Mouse (Mus musculus): Measurements from ENCODE around the gene Ccdc146. TPM values are rescaled to one million over a fixed set of nuclear protein-coding genes. Genes with fewer than 3 reads are reported as not detected.
A peak's percentile ranks its signal among the peaks of the same experiment; 100 is the strongest.

The Ccdc146 gene
- polyA plus RNA-seq, 1 experiment from 2014 or later: 2.2 TPM

GRCm38 (mm10) chr5:21331656-21332055, 92.8 kb downstream of the Ccdc146 start:
- Histone ChIP-seq H3K4me1 (ENCODE audit: control insufficient read depth, insufficient read depth, low read length) (peaks cover 26% of the 10 kb centered on the region), H3K4me3 (ENCODE audit: low read depth, low read length) (no peak overlapping the region), H3K4me2 (no peak overlapping the region), H3K9me3 (replicated peaks; ENCODE audit: control insufficient read depth, low read length) (no peaks in the 10 kb centered on the region), H3K27ac (ENCODE audit: low read depth, low read length) (peak overlapping the region; percentile 66), H3K36me3 (ENCODE audit: control insufficient read depth, insufficient read depth, low read length) (no peaks in the 10 kb centered on the region), H3K9ac (ENCODE audit: low read depth, low read length) (no peak overlapping the region), H3K27me3 (ENCODE audit: control insufficient read depth, insufficient read depth, low read length) (no peaks in the 10 kb centered on the region)
- 0 out of 2 replicates have a peak, but pooled peaks have one; percentile 55 for ATAC-seq (replicated peaks; ENCODE audit: insufficient number of reproducible peaks, low FRiP score, low TSS enrichment)
- 61% methylated on average over 5 of the region's 5 CpGs for WGBS (ENCODE audit: insufficient replicate concordance)

GRCm38 (mm10) chr5:21329672-21330665, 94.5 kb downstream of the Ccdc146 start:
- H3K4me3 ChIP-seq (ENCODE audit: low read depth, low read length): no peak overlapping the region; the same call in 1 of the 2 replicates
- WGBS (ENCODE audit: insufficient replicate concordance): 31% methylated on average over 11 of the region's 11 CpGs
- H3K36me3 ChIP-seq (ENCODE audit: control insufficient read depth, insufficient read depth, low read length): no peaks in the 10 kb centered on the region
- no peaks in the 10 kb centered on the region for H3K9me3 ChIP-seq (replicated peaks; ENCODE audit: control insufficient read depth, low read length)
- H3K4me2 ChIP-seq: peak overlapping the region; percentile 50
- ATAC-seq (replicated peaks; ENCODE audit: insufficient number of reproducible peaks, low FRiP score, low TSS enrichment): peak; percentile 82
- peak overlapping the region; percentile 100 for H3K27ac ChIP-seq (ENCODE audit: low read depth, low read length)
- peaks cover 30% of the 10 kb centered on the region for H3K4me1 ChIP-seq (ENCODE audit: control insufficient read depth, insufficient read depth, low read length)
- H3K27me3 ChIP-seq (ENCODE audit: control insufficient read depth, insufficient read depth, low read length): no peaks in the 10 kb centered on the region
- peak overlapping the region; percentile 70 for H3K9ac ChIP-seq (ENCODE audit: low read depth, low read length)

DNA sequence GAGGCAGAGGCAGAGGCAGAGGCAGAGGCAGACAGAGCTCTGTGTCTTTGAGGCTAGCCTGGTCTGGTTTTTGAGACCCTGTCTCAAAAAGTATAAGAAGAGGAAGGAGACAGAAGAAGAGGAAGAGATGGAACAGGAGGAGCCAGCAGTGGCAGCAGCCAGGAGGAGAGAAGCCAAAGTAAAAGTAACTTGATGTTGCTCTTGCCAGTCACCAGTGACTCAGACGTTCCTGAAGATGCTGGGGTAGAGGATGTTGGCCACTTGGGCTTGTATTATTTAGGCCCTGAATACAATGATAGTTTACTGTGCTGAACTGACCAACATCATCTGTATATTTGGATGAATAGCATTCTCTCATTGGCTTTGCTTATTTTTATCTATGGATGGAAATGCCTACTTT, 95.9 kb downstream of the Ccdc146 start:
- Histone ChIP-seq H3K4me2 (no peak overlapping the region), H3K4me3 (ENCODE audit: low read depth, low read length) (no peak overlapping the region), H3K9ac (ENCODE audit: low read depth, low read length) (no peak overlapping the region), H3K36me3 (ENCODE audit: control insufficient read depth, insufficient read depth, low read length) (no peaks in the 10 kb centered on the region), H3K9me3 (replicated peaks; ENCODE audit: control insufficient read depth, low read length) (no peaks in the 10 kb centered on the region), H3K27ac (ENCODE audit: low read depth, low read length) (peak overlapping the region; percentile 100), H3K27me3 (ENCODE audit: control insufficient read depth, insufficient read depth, low read length) (no peaks in the 10 kb centered on the region), H3K4me1 (ENCODE audit: control insufficient read depth, insufficient read depth, low read length) (peaks cover 30% of the 10 kb centered on the region)
- WGBS (ENCODE audit: insufficient replicate concordance): 55% methylated on average over 1 of the region's 1 CpGs
- no peak for ATAC-seq (replicated peaks; ENCODE audit: insufficient number of reproducible peaks, low FRiP score, low TSS enrichment)

- Histone ChIP-seq H3K27ac (ENCODE audit: low read depth, low read length) (no peak overlapping the region), H3K4me2 (no peak overlapping the region), H3K9ac (ENCODE audit: low read depth, low read length) (no peak overlapping the region), H3K4me1 (ENCODE audit: control insufficient read depth, insufficient read depth, low read length) (peaks cover 23% of the 10 kb centered on the region), H3K9me3 (replicated peaks; ENCODE audit: control insufficient read depth, low read length) (no peaks in the 10 kb centered on the region), H3K4me3 (ENCODE audit: low read depth, low read length) (no peak overlapping the region), H3K36me3 (ENCODE audit: control insufficient read depth, insufficient read depth, low read length) (no peaks in the 10 kb centered on the region), H3K27me3 (ENCODE audit: control insufficient read depth, insufficient read depth, low read length) (no peaks in the 10 kb centered on the region)
- 7% methylated on average over 1 of the region's 1 CpGs for WGBS (ENCODE audit: insufficient replicate concordance)
- no peak for ATAC-seq (replicated peaks; ENCODE audit: insufficient number of reproducible peaks, low FRiP score, low TSS enrichment)
These were observed 98.0 kb downstream of the Ccdc146 start for GRCm38 (mm10) chr5:21326494-21326893.

- Histone ChIP-seq H3K27me3 (ENCODE audit: control insufficient read depth, insufficient read depth, low read length) (no peaks in the 10 kb centered on the region), H3K36me3 (ENCODE audit: control insufficient read depth, insufficient read depth, low read length) (no peaks in the 10 kb centered on the region), H3K9me3 (replicated peaks; ENCODE audit: control insufficient read depth, low read length) (no peaks in the 10 kb centered on the region), H3K4me3 (ENCODE audit: low read depth, low read length) (no peak overlapping the region), H3K4me2 (no peak overlapping the region), H3K9ac (ENCODE audit: low read depth, low read length) (no peak overlapping the region), H3K27ac (ENCODE audit: low read depth, low read length) (0 out of 2 replicates have a peak overlapping the region, but pooled peaks have one; percentile 12), H3K4me1 (ENCODE audit: control insufficient read depth, insufficient read depth, low read length) (peaks cover 13% of the 10 kb centered on the region)
- ATAC-seq (replicated peaks; ENCODE audit: insufficient number of reproducible peaks, low FRiP score, low TSS enrichment): no peak
- WGBS (ENCODE audit: insufficient replicate concordance): 42% methylated on average over 2 of the region's 2 CpGs
These were observed 104.3 kb downstream of the Ccdc146 start for GRCm38 (mm10) chr5:21320138-21320537.

GRCm38 (mm10) chr5:21314696-21315095, 109.8 kb downstream of the Ccdc146 start:
- Histone ChIP-seq H3K36me3 (ENCODE audit: control insufficient read depth, insufficient read depth, low read length) (no peaks in the 10 kb centered on the region), H3K27ac (ENCODE audit: low read depth, low read length) (no peak overlapping the region), H3K4me2 (no peak overlapping the region), H3K9me3 (replicated peaks; ENCODE audit: control insufficient read depth, low read length) (no peaks in the 10 kb centered on the region), H3K4me1 (ENCODE audit: control insufficient read depth, insufficient read depth, low read length) (peaks cover under 1% of the 10 kb centered on the region; the same call in 1 of the 2 replicates), H3K4me3 (ENCODE audit: low read depth, low read length) (no peak overlapping the region), H3K27me3 (ENCODE audit: control insufficient read depth, insufficient read depth, low read length) (no peaks in the 10 kb centered on the region), H3K9ac (ENCODE audit: low read depth, low read length) (no peak overlapping the region)
- WGBS (ENCODE audit: insufficient replicate concordance): 86% methylated on average over 3 of the region's 3 CpGs
- ATAC-seq (replicated peaks; ENCODE audit: insufficient number of reproducible peaks, low FRiP score, low TSS enrichment): no peak

DNA sequence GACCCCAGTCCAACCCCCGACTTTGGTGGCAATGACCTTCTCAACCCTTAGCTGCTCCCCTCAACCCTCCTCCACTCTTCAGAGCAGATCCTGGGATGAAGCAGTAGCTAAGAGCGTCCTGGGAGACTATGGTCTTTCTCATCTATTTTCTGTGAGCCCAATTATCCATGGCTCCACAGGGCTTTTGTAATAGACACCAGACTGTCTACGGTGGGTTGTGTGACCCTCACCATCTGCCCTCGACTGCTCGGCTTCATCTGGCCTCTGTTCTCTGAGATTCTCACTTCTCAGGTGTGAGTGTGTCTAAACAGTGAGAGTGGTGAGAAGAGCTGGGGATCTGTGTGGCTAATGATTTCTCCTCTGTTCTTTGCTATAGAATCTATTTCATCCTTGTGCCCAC, 117.3 kb downstream of the Ccdc146 start:
- Histone ChIP-seq H3K27me3 (ENCODE audit: control insufficient read depth, insufficient read depth, low read length) (no peaks in the 10 kb centered on the region), H3K9me3 (replicated peaks; ENCODE audit: control insufficient read depth, low read length) (no peaks in the 10 kb centered on the region), H3K36me3 (ENCODE audit: control insufficient read depth, insufficient read depth, low read length) (no peaks in the 10 kb centered on the region), H3K4me3 (ENCODE audit: low read depth, low read length) (no peak overlapping the region), H3K27ac (ENCODE audit: low read depth, low read length) (no peak overlapping the region), H3K9ac (ENCODE audit: low read depth, low read length) (no peak overlapping the region), H3K4me1 (ENCODE audit: control insufficient read depth, insufficient read depth, low read length) (no peaks in the 10 kb centered on the region), H3K4me2 (no peak overlapping the region)
- 81% methylated on average over 5 of the region's 5 CpGs for WGBS (ENCODE audit: insufficient replicate concordance)
- ATAC-seq (replicated peaks; ENCODE audit: insufficient number of reproducible peaks, low FRiP score, low TSS enrichment): no peak

GRCm38 (mm10) chr5:21301011-21301410, 123.5 kb downstream of the Ccdc146 start:
- H3K4me1 ChIP-seq (ENCODE audit: control insufficient read depth, insufficient read depth, low read length): no peaks in the 10 kb centered on the region
- no peak for ATAC-seq (replicated peaks; ENCODE audit: insufficient number of reproducible peaks, low FRiP score, low TSS enrichment)
- no peaks in the 10 kb centered on the region for H3K36me3 ChIP-seq (ENCODE audit: control insufficient read depth, insufficient read depth, low read length)
- H3K9ac ChIP-seq (ENCODE audit: low read depth, low read length): no peak overlapping the region
- no peaks in the 10 kb centered on the region for H3K9me3 ChIP-seq (replicated peaks; ENCODE audit: control insufficient read depth, low read length)
- no peak overlapping the region for H3K4me2 ChIP-seq
- whole genome bisulfite sequencing (ENCODE audit: insufficient replicate concordance): 69% methylated on average over 6 of the region's 6 CpGs
- H3K27me3 ChIP-seq (ENCODE audit: control insufficient read depth, insufficient read depth, low read length): no peaks in the 10 kb centered on the region
- no peak overlapping the region for H3K27ac ChIP-seq (ENCODE audit: low read depth, low read length)
- H3K4me3 ChIP-seq (ENCODE audit: low read depth, low read length): no peak overlapping the region

All from heart, embryonic 11.5 days (tissue).